Mouse (Mus musculus): Measurements from ENCODE around the gene Kif2c.

Gene Kif2c

GRCm38 (mm10) chr4:117133817-117134600 lies 48.4 kb downstream of the Kif2c start, which contains the start of gene Plk3:
Gene Plk3, minus strand, starts transcription at chr4:117133963.
- peak; percentile 98 for DNase-seq

GRCm38 (mm10) chr4:117133366-117133796 lies 49.1 kb downstream of the Kif2c start:
- DNase-seq: no peak

GRCm38 (mm10) chr4:117132794-117133143 lies 49.7 kb downstream of the Kif2c start:
- DNase-seq: no peak

GRCm38 (mm10) chr4:117131890-117132793 lies 50.3 kb downstream of the Kif2c start:
- DNase-seq: no peak

- no peak for DNase-seq
Measured at GRCm38 (mm10) chr4:117131198-117131597, 51.2 kb downstream of the Kif2c start.

- DNase-seq: peak; percentile 42
Measured at GRCm38 (mm10) chr4:117130790-117131189, 51.6 kb downstream of the Kif2c start.

GRCm38 (mm10) chr4:117127991-117128686 lies 54.3 kb downstream of the Kif2c start:
- no peak for DNase-seq

GRCm38 (mm10) chr4:117126675-117127290 lies 55.7 kb downstream of the Kif2c start, which contains the start of gene Tctex1d4:
Gene Tctex1d4, plus strand, starts transcription at chr4:117126794.
- DNase-seq: no peak

- DNase-seq: peak; percentile 84
Measured at GRCm38 (mm10) chr4:117125910-117126674, 56.3 kb downstream of the Kif2c start.

GRCm38 (mm10) chr4:117125348-117125909 lies 57.0 kb downstream of the Kif2c start, which contains the start of gene Btbd19:
Gene Btbd19, minus strand, starts transcription at chr4:117125725.
- DNase-seq: peak; percentile 56

GRCm38 (mm10) chr4:117124518-117125347 lies 57.7 kb downstream of the Kif2c start:
- peak; percentile 49 for DNase-seq

GRCm38 (mm10) chr4:117124218-117124517 lies 58.3 kb downstream of the Kif2c start:
- DNase-seq: no peak

GRCm38 (mm10) chr4:117123546-117124217 lies 58.8 kb downstream of the Kif2c start:
- DNase-seq: no peak

GRCm38 (mm10) chr4:117122209-117122608 lies 60.2 kb downstream of the Kif2c start:
- no peak for DNase-seq

GRCm38 (mm10) chr4:117120445-117121414 lies 61.7 kb downstream of the Kif2c start:
- DNase-seq: peak; percentile 98

- DNase-seq: no peak
Measured at GRCm38 (mm10) chr4:117120052-117120444, 62.4 kb downstream of the Kif2c start.

- no peak for DNase-seq
Measured at GRCm38 (mm10) chr4:117119636-117120035, 62.8 kb downstream of the Kif2c start.

GRCm38 (mm10) chr4:117117931-117118330 lies 64.5 kb downstream of the Kif2c start:
- DNase-seq: no peak

- DNase-seq: no peak
Measured at GRCm38 (mm10) chr4:117115592-117115991, 66.8 kb downstream of the Kif2c start.
